Mouse (Mus musculus) hindbrain, embryonic 10.5 days (tissue): ENCODE measurements around the gene Stard3nl. TPM values are rescaled to one million over a fixed set of nuclear protein-coding genes. Genes with fewer than 3 reads are reported as not detected.

Source experiments
- DNase-seq: peaks from one replicate; pipeline ENCODE4 v3.0.0-alpha.2; 2017; ENCODE audit warnings: low spot score
- H3K27ac ChIP-seq: fragments of 300-500 bp; sonication (generic); 2 replicates; pipeline ENCODE4 v1.5.1; 2016; ENCODE audit warnings: mild to moderate bottlenecking, moderate library complexity
- H3K27me3 ChIP-seq: fragments of 300-500 bp; sonication (generic); 2 replicates; pipeline ENCODE4 v1.6.1; 2016; ENCODE audit warnings: mild to moderate bottlenecking; ENCODE audit not compliant: poor library complexity, insufficient read depth, severe bottlenecking
- H3K36me3 ChIP-seq: fragments of 300-500 bp; sonication (generic); 2 replicates; pipeline ENCODE4 v1.6.1; 2016; ENCODE audit warnings: mild to moderate bottlenecking, moderate library complexity
- H3K4me1 ChIP-seq: fragments of 300-500 bp; sonication (generic); replicated peaks from 2 replicates; pipeline ENCODE4 v1.6.1; 2016; ENCODE audit warnings: mild to moderate bottlenecking
- H3K4me3 ChIP-seq: fragments of 300-500 bp; sonication (generic); 2 replicates; pipeline ENCODE4 v1.5.1; 2016; ENCODE audit warnings: mild to moderate bottlenecking, moderate library complexity
- H3K9me3 ChIP-seq: fragments of 300-500 bp; sonication (generic); 2 replicates; pipeline ENCODE4 v1.6.1; 2016; ENCODE audit warnings: mild to moderate bottlenecking, moderate library complexity
- WGBS: fragments of 180-500 bp; shearing (Covaris S2); methylation state at CpG from one replicate; pipeline ENCODE4 v1.1.7; 2016; 5-methylcytosine and 5-hydroxymethylcytosine counted together
- polyA plus RNA-seq: library from polyadenylated mRNA; unstranded; fragments of >200 nt; fragmentation: Nextera tagmentation; extraction: Ambion mirVana; gene quantifications from 2 replicates; pipeline ENCODE4 v1.2.1, GENCODE M21; 2016

The Stard3nl gene
- 111 and 128 TPM in 2 replicates for polyA plus RNA-seq

DNA sequence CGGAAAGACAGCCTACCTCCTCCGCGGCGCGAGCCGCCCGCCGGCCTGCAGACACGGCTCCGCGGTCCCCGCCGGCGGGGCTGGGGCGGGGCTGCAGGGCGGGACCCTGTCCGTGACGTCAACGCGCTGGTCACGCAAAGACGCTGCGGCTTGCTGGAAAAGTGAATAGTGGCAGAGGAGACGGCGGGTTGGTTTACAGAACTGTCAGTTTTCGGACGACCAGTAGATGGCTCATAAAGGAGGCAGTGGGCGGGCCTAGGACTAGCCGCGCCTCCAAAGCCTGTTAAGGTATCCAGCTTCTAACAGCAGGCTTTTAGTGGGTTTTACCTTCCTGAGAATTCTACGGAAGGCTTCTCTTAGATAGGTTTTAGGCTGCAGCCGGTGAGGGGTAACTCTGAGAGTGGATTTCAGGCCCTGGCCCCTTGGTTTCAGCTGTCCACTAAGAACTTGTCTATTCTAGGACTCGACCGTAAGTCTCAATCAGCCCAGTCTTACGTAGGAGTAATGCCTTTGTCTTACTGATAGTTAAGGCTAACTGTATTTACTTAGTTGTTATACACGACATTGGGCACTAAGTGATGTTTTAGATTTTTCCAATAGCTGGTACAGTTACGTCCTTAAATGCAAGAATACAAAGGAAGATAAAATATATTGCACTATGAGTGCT, at the start of gene Stard3nl:
Gene Stard3nl, minus strand, starts transcription at position 108 of the 667 bp plus-strand sequence.
- Histone ChIP-seq H3K4me3 (peak within 1 kb of the TSS; percentile 95), H3K27me3 (no peaks in the 10 kb centered on the region), H3K36me3 (no peaks in the 10 kb centered on the region), H3K27ac (peak within 1 kb of the TSS; percentile 97), H3K4me1 (peaks cover 19% of the 10 kb centered on the region; the same call in 1 of the 2 replicates), H3K9me3 (no peaks in the 10 kb centered on the region)
- 1% methylated on average over 37 of the region's 37 CpGs for WGBS
- peak; percentile 96 for DNase-seq

GRCm38 (mm10) chr13:19438040-19438439, 42.4 kb upstream of the Stard3nl start:
- no peaks in the 10 kb centered on the region for H3K4me1 ChIP-seq
- no peaks in the 10 kb centered on the region for H3K9me3 ChIP-seq
- no peaks in the 10 kb centered on the region for H3K36me3 ChIP-seq
- no peak overlapping the region for H3K4me3 ChIP-seq
- DNase-seq, result peak; percentile 4
- H3K27me3 ChIP-seq, result no peaks in the 10 kb centered on the region
- no peak overlapping the region for H3K27ac ChIP-seq
- WGBS, result 81% methylated on average over 10 of the region's 10 CpGs

DNA sequence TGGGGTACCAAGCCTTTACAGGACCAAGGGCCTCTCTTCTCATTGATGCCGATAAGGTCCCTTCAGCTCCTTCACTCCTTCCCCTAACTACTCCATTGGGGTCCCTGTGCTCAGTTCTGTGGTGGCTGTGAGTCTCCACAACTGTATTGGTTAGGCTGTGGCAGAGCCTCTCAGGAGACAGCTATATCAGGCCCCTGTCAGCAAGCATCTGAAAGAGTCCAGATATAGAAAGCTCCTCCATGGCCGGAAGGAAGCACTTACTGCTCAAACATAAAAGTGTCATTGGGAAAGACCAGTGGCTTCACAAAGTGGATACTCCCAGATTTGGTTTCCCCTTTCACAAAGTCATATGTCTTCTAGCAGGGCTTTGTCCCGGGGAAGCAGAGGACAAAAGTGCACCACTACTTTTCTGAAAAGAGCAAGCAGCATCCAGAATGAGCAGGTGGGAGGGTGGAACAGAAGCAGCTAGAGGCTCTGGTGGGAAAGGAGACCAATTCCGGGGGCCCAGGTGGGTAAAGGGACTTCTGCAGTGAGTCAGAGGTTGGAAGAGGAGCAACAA, 34.3 kb upstream of the Stard3nl start:
- Histone ChIP-seq H3K4me3 (no peak overlapping the region), H3K9me3 (no peaks in the 10 kb centered on the region), H3K4me1 (no peaks in the 10 kb centered on the region), H3K36me3 (no peaks in the 10 kb centered on the region), H3K27me3 (no peaks in the 10 kb centered on the region), H3K27ac (no peak overlapping the region)
- no peak for DNase-seq
- WGBS, result 76% methylated on average over 4 of the region's 4 CpGs

DNA sequence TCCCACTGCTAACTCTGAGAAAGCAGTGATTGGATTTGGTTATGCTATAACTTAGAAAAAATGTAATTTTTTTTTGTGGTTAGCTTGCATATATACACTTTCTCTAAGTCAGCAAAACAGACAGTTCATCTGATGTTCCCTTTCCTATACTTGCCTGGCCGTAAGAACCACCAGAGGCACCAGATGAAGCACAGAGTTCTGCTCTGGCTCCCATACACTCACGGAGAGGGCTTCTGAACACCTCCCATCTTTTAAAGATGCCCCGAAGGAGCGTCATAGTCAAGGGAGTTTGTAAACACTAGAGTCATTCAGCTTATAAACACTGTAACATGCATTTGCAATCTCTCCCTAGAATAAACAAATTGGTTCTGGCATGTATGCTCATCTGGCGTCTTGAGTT, 32.5 kb upstream of the Stard3nl start:
- Histone ChIP-seq H3K27me3 (no peaks in the 10 kb centered on the region), H3K4me3 (no peak overlapping the region), H3K9me3 (no peaks in the 10 kb centered on the region), H3K4me1 (no peaks in the 10 kb centered on the region), H3K27ac (no peak overlapping the region), H3K36me3 (no peaks in the 10 kb centered on the region)
- no peak for DNase-seq
- 85% methylated on average over 5 of the region's 5 CpGs for WGBS

GRCm38 (mm10) chr13:19424563-19424962, 29.0 kb upstream of the Stard3nl start:
- Histone ChIP-seq H3K4me3 (no peak overlapping the region), H3K27ac (no peak overlapping the region), H3K36me3 (no peaks in the 10 kb centered on the region), H3K4me1 (no peaks in the 10 kb centered on the region), H3K9me3 (no peaks in the 10 kb centered on the region), H3K27me3 (no peaks in the 10 kb centered on the region)
- DNase-seq, result no peak
- 90% methylated on average over 4 of the region's 4 CpGs for WGBS

GRCm38 (mm10) chr13:19422521-19422920, 26.9 kb upstream of the Stard3nl start:
- Histone ChIP-seq H3K36me3 (no peaks in the 10 kb centered on the region), H3K4me1 (no peaks in the 10 kb centered on the region), H3K4me3 (no peak overlapping the region), H3K27me3 (no peaks in the 10 kb centered on the region), H3K27ac (no peak overlapping the region), H3K9me3 (no peaks in the 10 kb centered on the region)
- WGBS, result 84% methylated on average over 1 of the region's 1 CpGs
- DNase-seq, result no peak

- Histone ChIP-seq H3K9me3 (no peaks in the 10 kb centered on the region), H3K4me1 (no peaks in the 10 kb centered on the region), H3K36me3 (no peaks in the 10 kb centered on the region), H3K27me3 (no peaks in the 10 kb centered on the region), H3K4me3 (no peak overlapping the region), H3K27ac (no peak overlapping the region)
- 87% methylated on average over 4 of the region's 4 CpGs for WGBS
- no peak for DNase-seq
Measured at GRCm38 (mm10) chr13:19417885-19418521, 22.4 kb upstream of the Stard3nl start.

GRCm38 (mm10) chr13:19415894-19416531, 20.4 kb upstream of the Stard3nl start:
- no peaks in the 10 kb centered on the region for H3K27me3 ChIP-seq
- 75% methylated on average over 8 of the region's 8 CpGs for WGBS
- no peak for DNase-seq

GRCm38 (mm10) chr13:19415337-19415736, 19.7 kb upstream of the Stard3nl start:
- Histone ChIP-seq H3K36me3 (no peaks in the 10 kb centered on the region), H3K4me3 (no peak overlapping the region), H3K27me3 (no peaks in the 10 kb centered on the region), H3K27ac (no peak overlapping the region), H3K9me3 (no peaks in the 10 kb centered on the region), H3K4me1 (no peaks in the 10 kb centered on the region)
- 88% methylated on average over 1 of the region's 1 CpGs for WGBS
- DNase-seq, result no peak

More at GRCm38 (mm10) chr13:19415894-19416531, 20.4 kb upstream of the Stard3nl start:
- Histone ChIP-seq H3K27ac (no peak overlapping the region), H3K9me3 (no peaks in the 10 kb centered on the region), H3K36me3 (no peaks in the 10 kb centered on the region), H3K4me3 (no peak overlapping the region), H3K4me1 (no peaks in the 10 kb centered on the region)

- Histone ChIP-seq H3K4me1 (no peaks in the 10 kb centered on the region), H3K27ac (no peak overlapping the region), H3K4me3 (no peak overlapping the region), H3K27me3 (no peaks in the 10 kb centered on the region), H3K36me3 (no peaks in the 10 kb centered on the region), H3K9me3 (no peaks in the 10 kb centered on the region)
- 81% methylated on average over 2 of the region's 2 CpGs for WGBS
- no peak for DNase-seq
Measured at GRCm38 (mm10) chr13:19412334-19412939, 16.8 kb upstream of the Stard3nl start.

- Histone ChIP-seq H3K4me1 (no peaks in the 10 kb centered on the region), H3K27me3 (no peaks in the 10 kb centered on the region), H3K9me3 (no peaks in the 10 kb centered on the region), H3K4me3 (no peak overlapping the region), H3K27ac (no peak overlapping the region), H3K36me3 (no peaks in the 10 kb centered on the region)
- 83% methylated on average over 5 of the region's 5 CpGs for WGBS
- DNase-seq, result no peak
Measured at GRCm38 (mm10) chr13:19411886-19412285, 16.3 kb upstream of the Stard3nl start.

DNA sequence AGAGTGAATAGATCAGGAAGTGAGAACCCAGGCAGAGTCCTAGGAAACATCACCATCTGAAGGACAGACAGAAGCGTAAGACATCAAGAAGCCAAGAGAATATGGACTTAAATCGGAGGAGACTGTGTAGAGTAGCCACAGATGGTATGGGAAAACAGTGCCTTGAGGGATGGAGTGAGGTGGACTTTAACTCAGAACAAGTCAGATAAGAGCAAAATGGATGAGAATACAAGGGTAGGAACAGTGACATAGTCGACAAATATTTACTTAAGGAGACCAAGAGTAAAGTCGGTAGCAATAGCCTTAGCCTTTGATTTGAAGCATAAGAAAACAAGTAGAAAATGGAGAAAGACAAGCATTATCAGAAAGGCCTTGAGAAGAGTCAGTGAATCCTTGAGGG, 15.1 kb upstream of the Stard3nl start:
- H3K27ac ChIP-seq, result no peak overlapping the region
- no peaks in the 10 kb centered on the region for H3K9me3 ChIP-seq
- H3K36me3 ChIP-seq, result no peaks in the 10 kb centered on the region
- no peak overlapping the region for H3K4me3 ChIP-seq
- H3K4me1 ChIP-seq, result no peaks in the 10 kb centered on the region
- DNase-seq, result no peak
- no peaks in the 10 kb centered on the region for H3K27me3 ChIP-seq
- 90% methylated on average over 4 of the region's 4 CpGs for WGBS
